Mouse (Mus musculus) MEL (cell line): ENCODE measurements at regions not wholly inside any gene's neighbourhood (a gene's known extent, or its start where the extent isn't known, plus 50 kb on each side); places are given as distances from the start of the nearest gene placed in this dataset.

ENCODE experiments used
- BHLHE40 ChIP-seq: IDR thresholded peaks from 2 replicates; pipeline ENCODE4 v1.6.1; 2012; ENCODE audit warnings: low read depth, mild to moderate bottlenecking, inconsistent platforms, low read length, improper control_type of control experiment, borderline replicate concordance
- CHD2 ChIP-seq: IDR thresholded peaks from 2 replicates; pipeline ENCODE4 v1.6.1; 2011; ENCODE audit warnings: low read length, improper control_type of control experiment
- CTCF ChIP-seq, 3 experiments: IDR thresholded peaks in 2 of 3; conservative IDR thresholded peaks in 1 of 3; 2 replicates each; pipeline ENCODE4 v1.5.1; 2011 to 2012; ENCODE audit warnings: low read length in 3 of 3, low read depth in 2 of 3, mild to moderate bottlenecking in 2 of 3, improper control_type of control experiment in 1 of 3, inconsistent platforms in 1 of 3, mixed read lengths in 1 of 3, moderate library complexity in 1 of 3; ENCODE audit not compliant: control insufficient read depth in 1 of 3, insufficient read depth in 1 of 3, poor library complexity in 1 of 3, severe bottlenecking in 1 of 3
- E2F4 ChIP-seq: IDR thresholded peaks from 2 replicates; pipeline ENCODE4 v1.6.1; 2011; ENCODE audit warnings: low read depth, low read length, improper control_type of control experiment, borderline replicate concordance
- EP300 ChIP-seq, 2 experiments: IDR thresholded peaks; 2 replicates each; pipeline ENCODE4 v1.6.1; 2011; ENCODE audit warnings: improper control_type of control experiment in 2 of 2, low read length in 2 of 2, low read depth in 1 of 2, mild to moderate bottlenecking in 1 of 2
- MEF2A ChIP-seq: IDR thresholded peaks from 2 replicates; pipeline ENCODE4 v1.6.1; 2014; ENCODE audit warnings: low read depth, mild to moderate bottlenecking, inconsistent platforms, low read length, improper control_type of control experiment; ENCODE audit not compliant: poor library complexity, insufficient replicate concordance, severe bottlenecking; ENCODE audit errors: extremely low read depth
- NRF1 ChIP-seq: IDR thresholded peaks from 2 replicates; pipeline ENCODE4 v1.6.1; 2014; ENCODE audit warnings: low read depth, mild to moderate bottlenecking, inconsistent platforms, low read length, improper control_type of control experiment, moderate library complexity; ENCODE audit not compliant: poor library complexity, insufficient read depth, severe bottlenecking
- POLR2A ChIP-seq, 2 experiments: IDR thresholded peaks; 2 replicates each; pipeline ENCODE4 v1.6.1; 2011 to 2012; ENCODE audit warnings: low read length in 2 of 2, mild to moderate bottlenecking in 2 of 2, control low read depth in 1 of 2, improper control_type of control experiment in 1 of 2, low read depth in 1 of 2, moderate library complexity in 1 of 2; ENCODE audit not compliant: control insufficient read depth in 1 of 2, insufficient read depth in 1 of 2, poor library complexity in 1 of 2
- POLR2AphosphoS2 ChIP-seq: IDR thresholded peaks from 2 replicates; pipeline ENCODE4 v1.6.1; 2011; ENCODE audit warnings: low read length, improper control_type of control experiment
- TCF12 ChIP-seq: IDR thresholded peaks from 2 replicates; pipeline ENCODE4 v1.6.1; 2014; ENCODE audit warnings: low read depth, mild to moderate bottlenecking, inconsistent platforms, low read length, improper control_type of control experiment, moderate library complexity
- ZMIZ1 ChIP-seq: IDR thresholded peaks from 2 replicates; pipeline ENCODE4 v1.6.1; 2012; ENCODE audit warnings: low read depth, mild to moderate bottlenecking, inconsistent platforms, low read length, improper control_type of control experiment, moderate library complexity

GRCm38 (mm10) chr4:12421628-12422319 lies 250.0 kb upstream of the Fam92a start:
- no peak for TF ChIP-seq TCF12
- TF ChIP-seq CTCF (IDR thresholded peaks at IDR 0.05 in 2 of 3, conservative IDR thresholded peaks at IDR 0.05 in 1 of 3; ENCODE audit: control insufficient read depth in 1 of 3, insufficient read depth in 1 of 3, low read depth in 2 of 3, low read length in 3 of 3, poor library complexity in 1 of 3, severe bottlenecking in 1 of 3) = no peak
- no peak for TF ChIP-seq ZMIZ1
- TF ChIP-seq MEF2A = no peak
- no peak for TF ChIP-seq NRF1
- no peak for TF ChIP-seq E2F4
- TF ChIP-seq CHD2 = no peak
- TF ChIP-seq POLR2A (IDR thresholded peaks at IDR 0.05; ENCODE audit: control insufficient read depth in 1 of 2, insufficient read depth in 1 of 2, low read depth in 1 of 2, low read length in 2 of 2, poor library complexity in 1 of 2) = no peak
- no peak for TF ChIP-seq POLR2AphosphoS2
- no peak for TF ChIP-seq EP300 (IDR thresholded peaks at IDR 0.05; ENCODE audit: low read depth in 1 of 2, low read length in 2 of 2)
- TF ChIP-seq BHLHE40 = no peak
